Mouse (Mus musculus): Measurements from ENCODE around the gene Tmem143.

GRCm38 (mm10) chr7:45901562-45901961 is 4.8 kb downstream of the Tmem143 start:
- TF ChIP-seq CTCF (IDR thresholded peaks at IDR 0.05; ENCODE audit: low read depth, low read length) (no peak), POLR2A (IDR thresholded peaks at IDR 0.05; ENCODE audit: borderline replicate concordance, low read depth, low read length) (no peak)

Measured in bone marrow macrophage, adult 2 months (primary cell).